Mouse (Mus musculus) ES-E14 (cell line): ENCODE data around the gene AI481877.

Source experiments
- CHD2 ChIP-seq: IDR thresholded peaks from 2 replicates; pipeline ENCODE4 v1.6.1; 2014; ENCODE audit warnings: mild to moderate bottlenecking, low read depth, low read length, inconsistent platforms
- MAFK ChIP-seq: IDR thresholded peaks from 2 replicates; pipeline ENCODE4 v1.6.1; 2014; ENCODE audit warnings: mild to moderate bottlenecking, low read depth, low read length, inconsistent platforms; ENCODE audit not compliant: insufficient read depth

DNA sequence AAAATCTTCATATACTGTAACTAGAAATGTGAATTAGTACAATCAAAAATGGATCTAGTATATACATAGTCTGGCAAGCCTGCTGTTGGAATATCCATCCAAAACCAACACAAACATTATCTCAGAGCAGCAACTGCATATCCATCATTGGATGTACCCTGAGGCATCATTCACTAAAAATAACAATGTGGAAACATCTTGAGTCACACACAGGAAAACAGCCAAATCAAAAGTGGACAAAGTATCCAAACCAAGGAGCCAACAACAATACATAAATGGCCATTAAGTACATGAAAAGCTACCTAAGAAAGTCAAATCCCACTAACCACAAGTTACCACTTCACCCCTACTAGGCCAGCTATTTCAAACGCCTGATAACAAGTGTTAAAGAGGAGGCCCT, 49.4 kb downstream of the AI481877 start:
- TF ChIP-seq CHD2: no peak
- no peak for TF ChIP-seq MAFK
